ENCODE assay signal across 26 mouse cellular contexts in the genomic region with DNA sequence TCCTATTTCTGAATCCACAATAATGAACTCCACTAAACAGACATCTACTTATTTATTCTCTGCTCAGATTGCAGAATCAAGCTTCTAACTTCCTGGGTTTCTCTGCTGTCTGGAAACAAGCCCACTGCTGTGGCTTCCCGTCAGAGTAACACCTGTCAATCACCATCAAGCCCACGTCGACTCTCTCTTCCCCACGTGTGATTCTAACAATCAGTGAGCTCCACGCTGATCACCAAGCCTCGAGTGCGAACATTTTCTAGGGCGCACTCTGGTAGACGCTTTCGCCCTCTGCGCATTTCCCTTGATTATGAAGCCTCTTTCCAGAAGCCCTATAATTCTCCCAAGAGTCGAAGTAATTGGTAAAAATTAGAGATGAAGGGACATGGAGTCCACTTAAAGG.
A peak's percentile ranks its signal among the peaks of the same experiment; 100 is the strongest.
DNase-seq lines count a peak whose midpoint lies in the region; ATAC-seq and TF ChIP-seq lines count a peak whose summit lies in the region.
"Had no signal": no experiment of that assay in that cellular context is flagged by ENCODE, and none has a peak within 500 bp of the region (broad histone marks: within the 10 kb centered on the region; RNA-seq: fewer than 3 reads in every experiment).

No protein-coding gene starts in this region.

- 77% methylated on average over 12 of the region's 12 CpGs for WGBS in midbrain, embryonic 11.5 days
- 78% methylated on average over 12 of the region's 12 CpGs for whole genome bisulfite sequencing in midbrain, embryonic 10.5 days
- 56% methylated on average over 12 of the region's 12 CpGs for WGBS in midbrain, embryonic 15.5 days

- no peak for ATAC-seq in midbrain, embryonic 11.5 days (ENCODE audit: low FRiP score)
- ATAC-seq in midbrain, embryonic 15.5 days (replicated peaks) = peak; percentile 58; the same call in 1 of the 2 replicates
- ATAC-seq in frontal cortex, adult (ENCODE audit: low TSS enrichment) = no peak
- ATAC-seq: intestine, embryonic 15.5 days had no signal

- H3K27me3 ChIP-seq in midbrain, embryonic 11.5 days (ENCODE audit: control insufficient read depth, insufficient read depth, low read length) = no peaks in the 10 kb centered on the region
- H3K27me3 ChIP-seq in midbrain, embryonic 10.5 days (ENCODE audit: low read depth, poor library complexity, severe bottlenecking) = no peaks in the 10 kb centered on the region
- H3K27me3 ChIP-seq in midbrain, embryonic 15.5 days (replicated peaks) = no peaks in the 10 kb centered on the region
- H3K27me3 ChIP-seq: embryonic facial prominence, embryonic 13.5 days; heart, embryonic 13.5 days; intestine, embryonic 15.5 days; kidney, embryonic 15.5 days had no signal

- no peak overlapping the region for H3K9ac ChIP-seq in midbrain, embryonic 11.5 days (ENCODE audit: low read length)
- H3K9ac ChIP-seq in midbrain, embryonic 15.5 days = no peak overlapping the region
- H3K9ac ChIP-seq: embryonic facial prominence, embryonic 13.5 days; heart, embryonic 13.5 days; intestine, embryonic 15.5 days; kidney, embryonic 15.5 days had no signal

- no peak for TF ChIP-seq CTCF in gastrocnemius, adult 2 months (IDR thresholded peaks at IDR 0.05)
- TF ChIP-seq CTCF in brain, embryonic 14.5 days (IDR thresholded peaks at IDR 0.05; ENCODE audit: borderline replicate concordance, extremely low read depth, insufficient read depth, insufficient read length) = no peak

- no peak for DNase-seq in gastrocnemius, adult 2 months
- no peak for DNase-seq in gastrocnemius, postnatal 25 days
- peak; percentile 75 for DNase-seq in midbrain, embryonic 11.5 days (ENCODE audit: low spot score, missing footprints)
- DNase-seq in midbrain, embryonic 10.5 days (ENCODE audit: low spot score) = no peak
- peak; percentile 53 for DNase-seq in brain, embryonic 14.5 days (ENCODE audit: low read depth)
- no peak for DNase-seq in adrenal gland, postnatal 14 days
- DNase-seq: adrenal gland, adult 2 months; B cell, adult 2 months; cerebellum, adult 2 months; cerebellum, postnatal 36 days; embryo, embryonic 11 days; gastrocnemius, postnatal 10 days; heart, adult 18-20 months; heart, postnatal 36 days; kidney, postnatal 36 days; layer of hippocampus, postnatal 36 days; lung, postnatal 4 days; spleen, adult 18-20 months; thymus, postnatal 14 days had no signal

- TF ChIP-seq POLR2A in brain, embryonic 14.5 days (IDR thresholded peaks at IDR 0.05; ENCODE audit: borderline replicate concordance, extremely low read depth, insufficient read depth, insufficient read length, poor library complexity, severe bottlenecking) = no peak

- H3K4me2 ChIP-seq in midbrain, embryonic 11.5 days = no peak overlapping the region
- H3K4me2 ChIP-seq in midbrain, embryonic 15.5 days = no peak overlapping the region
- H3K4me2 ChIP-seq: embryonic facial prominence, embryonic 13.5 days; heart, embryonic 13.5 days; intestine, embryonic 15.5 days; kidney, embryonic 15.5 days had no signal

- H3K27ac ChIP-seq in gastrocnemius, adult 2 months = peak overlapping the region; percentile 2; the same call in 1 of the 2 replicates
- no peak overlapping the region for H3K27ac ChIP-seq in midbrain, embryonic 11.5 days (ENCODE audit: low read depth, low read length)
- no peak overlapping the region for H3K27ac ChIP-seq in midbrain, embryonic 10.5 days (replicated peaks)
- peak overlapping the region; percentile 18; the same call in 1 of the 2 replicates for H3K27ac ChIP-seq in midbrain, embryonic 15.5 days
- H3K27ac ChIP-seq: embryonic facial prominence, embryonic 13.5 days; heart, embryonic 13.5 days; intestine, embryonic 15.5 days; kidney, embryonic 15.5 days had no signal

- intact Hi-C loops in gastrocnemius, adult 2 months (cut with DNase I) = no loop called here

- no peaks in the 10 kb centered on the region for H3K4me1 ChIP-seq in midbrain, embryonic 11.5 days (ENCODE audit: control insufficient read depth, insufficient read depth, low read length)
- H3K4me1 ChIP-seq in midbrain, embryonic 10.5 days = no peaks in the 10 kb centered on the region
- peaks cover 11% of the 10 kb centered on the region for H3K4me1 ChIP-seq in midbrain, embryonic 15.5 days
- H3K4me1 ChIP-seq: intestine, embryonic 15.5 days had no signal

- H3K9me3 ChIP-seq in midbrain, embryonic 11.5 days (ENCODE audit: control insufficient read depth, low read length) = no peaks in the 10 kb centered on the region
- H3K9me3 ChIP-seq in midbrain, embryonic 10.5 days (replicated peaks) = 0 out of 2 replicates have a peak, but pooled peaks cover 4% of the 10 kb centered on the region
- no peaks in the 10 kb centered on the region for H3K9me3 ChIP-seq in midbrain, embryonic 15.5 days
- H3K9me3 ChIP-seq: embryonic facial prominence, embryonic 13.5 days; intestine, embryonic 15.5 days; kidney, embryonic 15.5 days had no signal

- no peaks in the 10 kb centered on the region for H3K36me3 ChIP-seq in midbrain, embryonic 11.5 days (ENCODE audit: control insufficient read depth, insufficient read depth, low read length)
- no peaks in the 10 kb centered on the region for H3K36me3 ChIP-seq in midbrain, embryonic 10.5 days
- no peaks in the 10 kb centered on the region for H3K36me3 ChIP-seq in midbrain, embryonic 15.5 days (replicated peaks)
- H3K36me3 ChIP-seq: embryonic facial prominence, embryonic 13.5 days; intestine, embryonic 15.5 days had no signal

- H3K4me3 ChIP-seq in gastrocnemius, adult 2 months = no peak overlapping the region
- no peak overlapping the region for H3K4me3 ChIP-seq in midbrain, embryonic 11.5 days (ENCODE audit: low read depth, low read length)
- H3K4me3 ChIP-seq in midbrain, embryonic 10.5 days = no peak overlapping the region
- H3K4me3 ChIP-seq in midbrain, embryonic 15.5 days = no peak overlapping the region
- H3K4me3 ChIP-seq: embryonic facial prominence, embryonic 13.5 days; erythroblast, embryonic 14.5 days; heart, embryonic 13.5 days; intestine, embryonic 15.5 days; kidney, embryonic 15.5 days had no signal

Comparison
In these comparisons a context has a peak if more than half of its experiments do, and no peak if none do; other contexts are left out.
1. DNase-seq: peak in midbrain, embryonic 11.5 days (single experiment) and brain, embryonic 14.5 days (single experiment); none in gastrocnemius, adult 2 months (single experiment), gastrocnemius, postnatal 25 days (single experiment), midbrain, embryonic 10.5 days (single experiment) and adrenal gland, postnatal 14 days (single experiment).
2. H3K27ac ChIP-seq: peak in gastrocnemius, adult 2 months (single experiment) and midbrain, embryonic 15.5 days (single experiment); none in midbrain, embryonic 11.5 days (single experiment) and midbrain, embryonic 10.5 days (single experiment).